Mouse (Mus musculus) kidney, adult 2 months (tissue): ENCODE measurements around the gene Esr1.

Experiments used
- CTCF ChIP-seq: fragments of 200-500 bp; conservative IDR thresholded peaks from 2 replicates; pipeline ENCODE4 v1.5.1; 2011; ENCODE audit warnings: low read depth, mild to moderate bottlenecking, control low read depth, low read length, moderate library complexity, mixed read lengths; ENCODE audit not compliant: insufficient read depth, insufficient read length
- POLR2A ChIP-seq: fragments of 200-500 bp; IDR thresholded peaks from one replicate; pipeline ENCODE4 v1.6.1; 2011; ENCODE audit warnings: low read depth, low read length, control low read depth

DNA sequence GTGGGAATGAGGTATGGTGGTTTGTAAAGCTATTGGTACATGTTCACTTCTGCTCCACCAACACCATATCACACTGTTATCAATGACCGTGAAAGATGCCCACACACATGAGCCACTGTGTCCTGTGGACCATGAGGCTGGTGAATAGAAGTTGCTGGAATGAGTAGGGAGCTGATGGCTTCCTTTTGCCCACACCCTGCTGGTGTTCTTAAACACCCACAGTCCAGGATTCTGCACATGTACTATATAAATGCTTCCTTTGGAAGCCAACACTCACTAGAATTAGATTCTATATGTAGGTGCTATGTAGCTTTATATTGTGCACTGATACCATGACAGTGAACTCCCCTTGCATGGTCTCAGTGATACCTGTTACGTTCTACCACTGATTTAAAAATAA lies 365.2 kb downstream of the Esr1 start:
- TF ChIP-seq CTCF (no peak), POLR2A (no peak)
